Mouse (Mus musculus) cerebellum, adult 2 months (tissue): ENCODE measurements at regions not wholly inside any gene's neighbourhood (a gene's known extent, or its start where the extent isn't known, plus 50 kb on each side); places are given as distances from the start of the nearest gene placed in this dataset.

Source experiments
- CTCF ChIP-seq: fragments of 200-500 bp; IDR thresholded peaks from 2 replicates; pipeline ENCODE4 v1.5.1; 2011; ENCODE audit warnings: low read depth, mild to moderate bottlenecking, control low read depth, low read length, moderate library complexity, borderline replicate concordance; ENCODE audit not compliant: insufficient read depth
- POLR2A ChIP-seq: fragments of 200-500 bp; IDR thresholded peaks from 2 replicates; pipeline ENCODE4 v1.6.1; 2011; ENCODE audit warnings: low read length, control low read depth, borderline replicate concordance; ENCODE audit not compliant: insufficient read depth

DNA sequence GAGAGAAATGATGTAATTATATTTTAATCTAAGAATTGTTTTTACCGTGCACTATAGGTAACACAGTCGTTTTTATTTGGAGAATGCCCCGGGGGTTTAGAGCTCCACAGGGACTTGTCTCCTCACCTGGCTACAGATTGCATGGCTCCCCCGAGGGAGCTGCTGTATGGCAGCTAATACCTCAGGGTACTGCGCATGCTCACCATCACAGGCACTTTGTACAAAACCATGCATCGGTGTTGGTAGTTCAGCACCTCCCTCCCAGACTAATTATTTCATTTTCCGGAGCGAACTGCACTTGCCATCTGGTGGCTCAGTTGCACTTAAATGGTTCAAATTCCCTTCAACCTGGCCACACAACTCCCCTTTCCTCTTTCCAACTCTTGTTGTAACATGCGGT is 281.9 kb downstream of the Fam173b start:
- no peak for TF ChIP-seq CTCF
- no peak for TF ChIP-seq POLR2A
